Mouse (Mus musculus) embryonic facial prominence, embryonic 11.5 days (tissue): ENCODE data around the gene Galntl6. TPM values are rescaled to one million over a fixed set of nuclear protein-coding genes. Genes with fewer than 3 reads are reported as not detected.
A peak's percentile ranks its signal among the peaks of the same experiment; 100 is the strongest.

Source experiments
- ATAC-seq: fragments of 200-750 bp; cut with Nextera tagmentation; replicated peaks from 2 replicates; pipeline ENCODE4 v1.8.0; 2017; ENCODE audit warnings: low read depth; ENCODE audit not compliant: insufficient number of reproducible peaks, low FRiP score, low TSS enrichment
- DNase-seq: peaks from one replicate; pipeline ENCODE4 v3.0.0-alpha.2; 2015; ENCODE audit warnings: low spot score
- H3K27ac ChIP-seq: fragments of 300-500 bp; sonication (generic); replicated peaks from 2 replicates; pipeline ENCODE4 v1.5.1; 2014; ENCODE audit warnings: mild to moderate bottlenecking, low read depth, low read length, control low read depth
- H3K27me3 ChIP-seq: fragments of 300-500 bp; sonication (generic); 2 replicates; pipeline ENCODE4 v1.6.1; 2014; ENCODE audit warnings: mild to moderate bottlenecking, low read length, moderate library complexity, mixed read lengths; ENCODE audit not compliant: control insufficient read depth, insufficient read depth
- H3K36me3 ChIP-seq: fragments of 300-500 bp; sonication (generic); replicated peaks from 2 replicates; pipeline ENCODE4 v1.6.1; 2014; ENCODE audit warnings: low read depth, mild to moderate bottlenecking, low read length, moderate library complexity, mixed read lengths; ENCODE audit not compliant: control insufficient read depth, insufficient read depth
- H3K4me1 ChIP-seq: fragments of 300-500 bp; sonication (generic); 2 replicates; pipeline ENCODE4 v1.6.1; 2014; ENCODE audit warnings: low read length, mixed read lengths; ENCODE audit not compliant: control insufficient read depth, insufficient read depth
- H3K4me2 ChIP-seq: fragments of 300-500 bp; sonication (generic); 2 replicates; pipeline ENCODE4 v1.6.1; 2014; ENCODE audit warnings: low read depth, mild to moderate bottlenecking, control low read depth, low read length, moderate library complexity
- H3K4me3 ChIP-seq: fragments of 300-500 bp; sonication (generic); 2 replicates; pipeline ENCODE4 v1.5.1; 2014; ENCODE audit warnings: low read depth, low read length, control low read depth
- H3K9ac ChIP-seq: fragments of 300-500 bp; sonication (generic); replicated peaks from 2 replicates; pipeline ENCODE4 v1.6.1; 2014; ENCODE audit warnings: mild to moderate bottlenecking, control low read depth, low read length
- H3K9me3 ChIP-seq: fragments of 300-500 bp; sonication (generic); replicated peaks from 2 replicates; pipeline ENCODE4 v1.6.1; 2016; ENCODE audit warnings: mild to moderate bottlenecking, low read length, inconsistent platforms, mixed read lengths; ENCODE audit not compliant: control insufficient read depth
- WGBS: fragments of 180-500 bp; shearing (Covaris S2); extraction: QIAGEN DNeasy Blood & Tissue Kit; methylation state at CpG from one replicate; pipeline ENCODE4 v1.1.7; 2014; 5-methylcytosine and 5-hydroxymethylcytosine counted together
- polyA plus RNA-seq: library from polyadenylated mRNA; unstranded; fragments of >200 nt; fragmentation: Nextera tagmentation; extraction: Ambion mirVana; gene quantifications from 2 replicates; pipeline ENCODE4 v1.2.1, GENCODE M21; 2014

Galntl6 gene
- 0.25 and 0.74 TPM in 2 replicates for polyA plus RNA-seq

GRCm38 (mm10) chr8:58912196-58912839 lies at the start of gene Galntl6:
Gene Galntl6 (minus strand): TSS chr8:58912640.
- DNase-seq (peak; percentile 28), ATAC-seq (peak; percentile 58)
- H3K27me3 ChIP-seq: peaks cover 4% of the 10 kb centered on the region; the same call in 1 of the 2 replicates
- peak within 1 kb of the TSS; percentile 57 for H3K9ac ChIP-seq
- H3K4me3 ChIP-seq: peak within 1 kb of the TSS; percentile 56
- H3K4me1 ChIP-seq: no peaks in the 10 kb centered on the region
- no peaks in the 10 kb centered on the region for H3K9me3 ChIP-seq
- WGBS: under 1% methylated on average over 37 of the region's 37 CpGs
- H3K27ac ChIP-seq: no peak within 1 kb of the TSS
- H3K4me2 ChIP-seq: peak within 1 kb of the TSS; percentile 96
- no peaks in the 10 kb centered on the region for H3K36me3 ChIP-seq

GRCm38 (mm10) chr8:58957195-58957739 lies 44.8 kb upstream of the Galntl6 start:
- Histone ChIP-seq H3K9me3 (no peaks in the 10 kb centered on the region), H3K4me1 (no peaks in the 10 kb centered on the region), H3K27ac (no peak overlapping the region), H3K36me3 (no peaks in the 10 kb centered on the region), H3K27me3 (no peaks in the 10 kb centered on the region), H3K4me3 (no peak overlapping the region), H3K4me2 (no peak overlapping the region), H3K9ac (no peak overlapping the region)
- ATAC-seq (no peak), DNase-seq (no peak)
- WGBS: 87% methylated on average over 5 of the region's 5 CpGs

GRCm38 (mm10) chr8:58943773-58944172 lies 31.3 kb upstream of the Galntl6 start:
- no peaks in the 10 kb centered on the region for H3K36me3 ChIP-seq
- H3K4me2 ChIP-seq: no peak overlapping the region
- DNase-seq (no peak), ATAC-seq (no peak)
- H3K27me3 ChIP-seq: no peaks in the 10 kb centered on the region
- no peak overlapping the region for H3K27ac ChIP-seq
- 92% methylated on average over 4 of the region's 4 CpGs for WGBS
- H3K4me3 ChIP-seq: no peak overlapping the region
- H3K9ac ChIP-seq: no peak overlapping the region
- no peaks in the 10 kb centered on the region for H3K9me3 ChIP-seq
- H3K4me1 ChIP-seq: no peaks in the 10 kb centered on the region

- DNase-seq (no peak), ATAC-seq (no peak)
- no peak overlapping the region for H3K27ac ChIP-seq
- H3K4me1 ChIP-seq: no peaks in the 10 kb centered on the region
- H3K9ac ChIP-seq: no peak overlapping the region
- H3K9me3 ChIP-seq: no peaks in the 10 kb centered on the region
- H3K36me3 ChIP-seq: no peaks in the 10 kb centered on the region
- no peak overlapping the region for H3K4me3 ChIP-seq
- H3K4me2 ChIP-seq: no peak overlapping the region
- 72% methylated on average over 1 of the region's 1 CpGs for WGBS
- no peaks in the 10 kb centered on the region for H3K27me3 ChIP-seq
Observed at GRCm38 (mm10) chr8:58931066-58931465, 18.6 kb upstream of the Galntl6 start.

GRCm38 (mm10) chr8:58915142-58915541 lies 2.7 kb upstream of the Galntl6 start:
- no peaks in the 10 kb centered on the region for H3K4me1 ChIP-seq
- H3K4me2 ChIP-seq: no peak overlapping the region
- H3K36me3 ChIP-seq: no peaks in the 10 kb centered on the region
- WGBS: 59% methylated on average over 2 of the region's 2 CpGs
- no peak overlapping the region for H3K4me3 ChIP-seq
- no peak for ATAC-seq
- no peak overlapping the region for H3K9ac ChIP-seq
- no peak overlapping the region for H3K27ac ChIP-seq
- no peaks in the 10 kb centered on the region for H3K9me3 ChIP-seq
- H3K27me3 ChIP-seq: peaks cover 4% of the 10 kb centered on the region; the same call in 1 of the 2 replicates
- no peak for DNase-seq

- H3K27me3 ChIP-seq: peaks cover 4% of the 10 kb centered on the region; the same call in 1 of the 2 replicates
- H3K4me1 ChIP-seq: no peaks in the 10 kb centered on the region
- no peak overlapping the region for H3K27ac ChIP-seq
- no peaks in the 10 kb centered on the region for H3K36me3 ChIP-seq
- no peak overlapping the region for H3K4me2 ChIP-seq
- DNase-seq: no peak
- H3K9me3 ChIP-seq: no peaks in the 10 kb centered on the region
- no peak overlapping the region for H3K4me3 ChIP-seq
- ATAC-seq: no peak
- H3K9ac ChIP-seq: no peak overlapping the region
- WGBS: 50% methylated on average over 3 of the region's 3 CpGs
Observed at GRCm38 (mm10) chr8:58913640-58913968, 1.2 kb upstream of the Galntl6 start.

GRCm38 (mm10) chr8:58912840-58913639 lies 600 bp upstream of the Galntl6 start:
- Histone ChIP-seq H3K9me3 (no peaks in the 10 kb centered on the region), H3K27me3 (peaks cover 4% of the 10 kb centered on the region; the same call in 1 of the 2 replicates), H3K9ac (peak overlapping the region; percentile 57), H3K4me2 (peak overlapping the region; percentile 96), H3K36me3 (no peaks in the 10 kb centered on the region), H3K27ac (no peak overlapping the region), H3K4me3 (peak overlapping the region; percentile 56), H3K4me1 (no peaks in the 10 kb centered on the region)
- ATAC-seq: peak; percentile 79
- 2% methylated on average over 30 of the region's 30 CpGs for WGBS
- DNase-seq: peak; percentile 57

GRCm38 (mm10) chr8:58911677-58912076 lies 763 bp downstream of the Galntl6 start, which contains the start of gene BC030500:
Gene BC030500 (plus strand): TSS chr8:58911755.
- Histone ChIP-seq H3K9ac (peak within 1 kb of the TSS; percentile 57), H3K27me3 (peaks cover 4% of the 10 kb centered on the region; the same call in 1 of the 2 replicates), H3K9me3 (no peaks in the 10 kb centered on the region), H3K4me2 (peak within 1 kb of the TSS; percentile 96), H3K27ac (no peak within 1 kb of the TSS), H3K36me3 (no peaks in the 10 kb centered on the region), H3K4me1 (no peaks in the 10 kb centered on the region), H3K4me3 (peak within 1 kb of the TSS; percentile 56)
- 7% methylated on average over 14 of the region's 14 CpGs for WGBS
- ATAC-seq: no peak
- DNase-seq: peak; percentile 13
